Mouse (Mus musculus): Measurements from ENCODE around the gene Atp5c1. TPM values are rescaled to one million over a fixed set of nuclear protein-coding genes. Genes with fewer than 3 reads are reported as not detected.

Atp5c1 gene
- total RNA-seq (2021) = 100 to 1,000 TPM; 387 to 397 TPM
- long read RNA-seq, experiment 1, transcript Atp5c1-203 (10 exons, 1,166 nt) = major isoform, 152 of 221 reads
- long read RNA-seq, experiment 1, transcript Atp5c1-201 (9 exons, 1,060 nt) = minor isoform, 54 of 221 reads
- long read RNA-seq, experiment 1, partial matches to known transcripts = 9 of 221 reads
- long read RNA-seq, experiment 1, other reads (novel, unspliced or antisense) = 6 of 221 reads
- long read RNA-seq, experiment 2, transcript Atp5c1-201 (9 exons, 1,060 nt) = minor isoform, 46 of 725 reads
- long read RNA-seq, experiment 2, transcript Atp5c1-203 (10 exons, 1,166 nt) = major isoform, 621 of 725 reads
- long read RNA-seq, experiment 2, partial matches to known transcripts = 33 of 725 reads
- long read RNA-seq, experiment 2, other reads (novel, unspliced or antisense) = 25 of 725 reads

- DNase-seq (ENCODE audit: low spot score in 2 of 2) = peak; percentile 93 to 94
Observed at GRCm38 (mm10) chr2:10080310-10081010, at the start of gene Atp5c1, which contains the start of gene Kin. TSS of gene Atp5c1 (minus strand) at chr2:10080510. TSS of gene Kin (plus strand) at chr2:10080593.

GRCm38 (mm10) chr2:10128571-10128970, 48.3 kb upstream of the Atp5c1 start:
- no peak for DNase-seq (ENCODE audit: low spot score in 2 of 2)

GRCm38 (mm10) chr2:10127471-10127870, 47.2 kb upstream of the Atp5c1 start:
- DNase-seq (ENCODE audit: low spot score in 2 of 2) = no peak

GRCm38 (mm10) chr2:10126122-10126521, 45.8 kb upstream of the Atp5c1 start:
- no peak for DNase-seq (ENCODE audit: low spot score in 2 of 2)

- DNase-seq (ENCODE audit: low spot score in 2 of 2) = no peak
Observed at GRCm38 (mm10) chr2:10121826-10122225, 41.5 kb upstream of the Atp5c1 start.

GRCm38 (mm10) chr2:10119276-10119675, 39.0 kb upstream of the Atp5c1 start:
- no peak for DNase-seq (ENCODE audit: low spot score in 2 of 2)

GRCm38 (mm10) chr2:10118751-10119150, 38.4 kb upstream of the Atp5c1 start:
- DNase-seq (ENCODE audit: low spot score in 2 of 2) = no peak

- no peak for DNase-seq (ENCODE audit: low spot score in 2 of 2)
Observed at GRCm38 (mm10) chr2:10108535-10109189, 28.4 kb upstream of the Atp5c1 start.

- DNase-seq (ENCODE audit: low spot score in 2 of 2) = peak; percentile 32 to 39
Observed at GRCm38 (mm10) chr2:10101180-10101579, 20.9 kb upstream of the Atp5c1 start.

- DNase-seq (ENCODE audit: low spot score in 2 of 2) = no peak
Observed at GRCm38 (mm10) chr2:10100471-10100870, 20.2 kb upstream of the Atp5c1 start.

GRCm38 (mm10) chr2:10098598-10099215, 18.4 kb upstream of the Atp5c1 start:
- peak; percentile 45 to 47 for DNase-seq (ENCODE audit: low spot score in 2 of 2)

GRCm38 (mm10) chr2:10094327-10095100, 14.2 kb upstream of the Atp5c1 start:
- no peak for DNase-seq (ENCODE audit: low spot score in 2 of 2)

- DNase-seq (ENCODE audit: low spot score in 2 of 2) = peak in 1 of 2 experiments; percentile 14
Observed at GRCm38 (mm10) chr2:10087256-10087850, 7.0 kb upstream of the Atp5c1 start.

- DNase-seq (ENCODE audit: low spot score in 2 of 2) = no peak
Observed at GRCm38 (mm10) chr2:10082737-10083136, 2.4 kb upstream of the Atp5c1 start.

- DNase-seq (ENCODE audit: low spot score in 2 of 2) = no peak
Observed at GRCm38 (mm10) chr2:10081453-10082080, 1.3 kb upstream of the Atp5c1 start.

- DNase-seq (ENCODE audit: low spot score in 2 of 2) = peak in 1 of 2 experiments; percentile 17
Observed at GRCm38 (mm10) chr2:10079745-10080309, 483 bp downstream of the Atp5c1 start.

GRCm38 (mm10) chr2:10076675-10077074, 3.6 kb downstream of the Atp5c1 start:
- DNase-seq (ENCODE audit: low spot score in 2 of 2) = no peak

GRCm38 (mm10) chr2:10074470-10074869, 5.8 kb downstream of the Atp5c1 start:
- no peak for DNase-seq (ENCODE audit: low spot score in 2 of 2)

- no peak for DNase-seq (ENCODE audit: low spot score in 2 of 2)
Observed at GRCm38 (mm10) chr2:10071751-10072150, 8.6 kb downstream of the Atp5c1 start.

All from adrenal gland, adult 18-20 months (tissue).